Mouse (Mus musculus) cerebellum, adult 2 months (tissue): Measurements from ENCODE around the gene Adrb1. TPM values are rescaled to one million over a fixed set of nuclear protein-coding genes. Genes with fewer than 3 reads are reported as not detected.

Source experiments
- DNase-seq, 2 experiments: peaks; one replicate each; pipeline ENCODE4 v3.0.0; 2021
- H3K27ac ChIP-seq: fragments of 200-500 bp; 2 replicates; pipeline ENCODE4 v1.5.1; 2012; ENCODE audit warnings: low read length, control low read depth, inconsistent platforms; ENCODE audit not compliant: insufficient read depth
- H3K27me3 ChIP-seq: fragments of 200-500 bp; 2 replicates; pipeline ENCODE4 v1.6.1; 2012; ENCODE audit warnings: inconsistent platforms, mild to moderate bottlenecking, low read length, moderate library complexity; ENCODE audit not compliant: control insufficient read depth, insufficient read depth
- H3K4me1 ChIP-seq: fragments of 200-500 bp; 2 replicates; pipeline ENCODE4 v1.6.1; 2011; ENCODE audit warnings: low read length; ENCODE audit not compliant: control insufficient read depth, insufficient read depth
- H3K4me3 ChIP-seq: fragments of 200-500 bp; replicated peaks from 2 replicates; pipeline ENCODE3; 2011; ENCODE audit warnings: mild to moderate bottlenecking, low read depth, low read length, control low read depth; ENCODE audit not compliant: insufficient read depth
- CTCF ChIP-seq: fragments of 200-500 bp; IDR thresholded peaks from 2 replicates; pipeline ENCODE4 v1.5.1; 2011; ENCODE audit warnings: low read depth, mild to moderate bottlenecking, control low read depth, low read length, moderate library complexity, borderline replicate concordance; ENCODE audit not compliant: insufficient read depth
- POLR2A ChIP-seq: fragments of 200-500 bp; IDR thresholded peaks from 2 replicates; pipeline ENCODE4 v1.6.1; 2011; ENCODE audit warnings: low read length, control low read depth, borderline replicate concordance; ENCODE audit not compliant: insufficient read depth
- WGBS: fragments of 180-500 bp; shearing (Covaris S2); methylation state at CpG from one replicate; pipeline ENCODE4 v1.1.7; 2018; 5-methylcytosine and 5-hydroxymethylcytosine counted together
- polyA plus RNA-seq: library from polyadenylated mRNA; depleted of rRNA; stranded (reverse); fragments of >200 nt; gene quantifications from 2 replicates; pipeline ENCODE4 v1.2.3, GENCODE M21; 2012

The Adrb1 gene
- polyA plus RNA-seq, 1 experiment: 4.1 TPM

DNA sequence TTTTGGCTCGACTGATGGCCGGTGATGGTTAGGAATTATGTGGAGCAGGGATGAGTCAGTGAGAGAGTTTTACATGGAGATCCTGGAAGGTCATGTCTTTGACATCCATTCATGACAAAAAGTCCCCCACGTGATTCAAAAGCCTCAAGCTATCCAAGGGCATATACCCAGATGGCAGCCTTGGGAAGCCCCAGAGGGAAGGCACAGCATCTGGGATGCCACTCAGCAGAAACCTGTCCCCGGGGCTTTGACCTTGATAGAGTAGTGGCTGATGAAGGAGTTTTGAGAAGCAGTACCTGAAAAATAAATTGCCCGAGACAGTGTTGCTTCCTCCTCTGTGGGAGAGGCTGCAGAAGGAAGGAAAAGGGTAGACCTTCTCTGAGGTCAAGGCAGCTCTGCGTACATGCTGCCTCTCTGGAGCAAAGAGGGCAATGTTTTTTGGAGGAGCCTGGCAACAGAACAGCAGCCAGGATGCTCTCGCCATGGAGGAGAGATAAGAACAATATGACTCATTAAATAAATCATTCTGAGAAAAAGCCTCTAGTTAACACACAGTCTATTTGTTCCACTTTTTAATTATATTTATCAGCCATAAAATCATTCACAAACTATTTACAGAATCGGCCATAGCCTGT is 38.4 kb downstream of the Adrb1 start:
- H3K4me1 ChIP-seq: peaks cover 7% of the 10 kb centered on the region
- DNase-seq: peak in 1 of 2 experiments; percentile 11
- H3K4me3 ChIP-seq: no peak overlapping the region
- H3K27me3 ChIP-seq: no peaks in the 10 kb centered on the region
- no peak for TF ChIP-seq CTCF
- TF ChIP-seq POLR2A: no peak
- no peak overlapping the region for H3K27ac ChIP-seq
- 92% methylated on average over 8 of the region's 8 CpGs for WGBS

DNA sequence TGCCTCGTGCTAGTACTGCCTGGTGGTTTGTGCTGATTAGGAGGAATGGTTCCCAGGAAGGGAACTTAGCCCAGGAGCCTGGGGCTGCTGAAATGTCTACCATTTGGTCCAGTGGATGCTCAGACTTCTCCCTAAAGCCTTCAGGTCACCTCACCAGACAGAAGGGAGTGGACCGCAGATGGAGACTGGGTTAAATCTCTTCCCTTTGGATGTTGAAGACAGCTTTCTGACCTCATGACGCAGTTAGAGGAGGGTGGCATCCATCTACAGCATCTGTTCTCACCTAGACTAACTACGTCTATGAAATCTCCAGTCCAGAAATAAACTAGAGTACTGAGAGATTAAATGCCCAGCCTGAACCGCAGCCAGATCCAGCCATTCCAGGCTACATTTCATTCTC is 39.1 kb downstream of the Adrb1 start:
- no peak for TF ChIP-seq CTCF
- 89% methylated on average over 5 of the region's 5 CpGs for WGBS
- DNase-seq: no peak
- Histone ChIP-seq H3K4me1 (peaks cover 7% of the 10 kb centered on the region), H3K4me3 (no peak overlapping the region), H3K27ac (no peak overlapping the region), H3K27me3 (no peaks in the 10 kb centered on the region)

DNA sequence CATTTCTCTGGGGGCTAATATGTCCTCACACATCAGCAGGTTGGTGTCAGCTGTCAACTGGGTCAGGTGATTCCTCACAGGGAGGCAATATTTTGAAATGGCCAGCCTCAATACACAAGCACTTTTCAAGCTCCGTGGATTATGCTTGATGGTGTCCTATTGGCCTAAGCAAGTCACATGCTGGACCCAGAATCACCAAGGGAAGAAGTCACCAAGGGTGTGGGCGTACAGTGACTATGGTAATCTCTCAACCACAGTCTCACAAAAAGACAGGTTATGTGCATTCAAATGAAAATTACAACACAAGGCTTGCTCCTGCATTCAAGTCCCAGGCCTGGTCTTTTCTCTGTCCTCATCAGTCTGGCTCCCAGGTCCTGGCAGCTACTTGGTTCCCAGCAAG is 39.7 kb downstream of the Adrb1 start:
- peaks cover 7% of the 10 kb centered on the region for H3K4me1 ChIP-seq
- WGBS: 93% methylated on average over 2 of the region's 2 CpGs
- TF ChIP-seq POLR2A: no peak
- no peak for TF ChIP-seq CTCF
- no peak overlapping the region for H3K27ac ChIP-seq
- no peak for DNase-seq
- H3K4me3 ChIP-seq: no peak overlapping the region
- no peaks in the 10 kb centered on the region for H3K27me3 ChIP-seq

DNA sequence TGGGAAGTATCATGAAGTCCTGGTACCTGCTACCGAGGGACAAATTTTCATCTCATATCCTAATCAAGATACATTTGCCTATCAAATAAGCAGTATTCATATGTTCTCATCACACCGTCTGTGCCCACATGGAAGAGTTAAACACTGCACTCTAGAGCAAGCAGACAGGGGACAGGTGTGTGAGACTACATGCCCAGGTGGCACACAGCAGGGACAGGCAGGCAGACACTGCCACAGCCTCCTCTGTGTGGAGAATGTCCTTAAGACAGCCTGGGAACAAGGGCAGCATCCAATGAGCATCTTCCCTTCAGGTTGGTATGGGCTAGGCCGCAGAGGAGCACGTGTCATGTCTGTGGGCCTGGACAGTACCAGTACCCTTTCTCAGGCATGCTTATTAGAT is 40.7 kb downstream of the Adrb1 start:
- H3K27me3 ChIP-seq: no peaks in the 10 kb centered on the region
- 21% methylated on average over 4 of the region's 4 CpGs for WGBS
- no peak overlapping the region for H3K27ac ChIP-seq
- TF ChIP-seq POLR2A (no peak), CTCF (peak; percentile 16; the same call in 1 of the 2 replicates)
- H3K4me1 ChIP-seq: peaks cover 7% of the 10 kb centered on the region
- H3K4me3 ChIP-seq: no peak overlapping the region
- peak; percentile 23 to 56 for DNase-seq

DNA sequence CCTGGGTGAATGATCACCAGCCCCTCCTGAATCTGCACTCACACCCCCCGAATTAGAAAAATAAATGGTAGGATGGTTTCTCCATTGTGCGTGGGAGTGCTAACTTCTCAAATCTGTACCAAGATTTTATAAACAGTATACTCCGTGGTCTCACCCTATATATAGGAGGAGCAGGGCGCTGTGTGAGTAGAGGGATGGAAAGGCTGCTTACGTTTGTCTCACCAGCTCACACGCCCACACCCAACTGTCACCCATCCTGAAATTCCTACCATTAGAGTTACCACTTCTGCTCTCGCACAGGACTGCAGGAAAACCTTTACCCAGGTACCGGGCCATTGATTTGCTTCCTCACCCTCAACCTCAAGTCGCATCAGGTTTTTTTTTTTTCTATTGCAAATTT is 47.0 kb downstream of the Adrb1 start:
- Histone ChIP-seq H3K4me1 (no peaks in the 10 kb centered on the region), H3K27me3 (no peaks in the 10 kb centered on the region), H3K4me3 (no peak overlapping the region), H3K27ac (no peak overlapping the region)
- WGBS: 95% methylated on average over 9 of the region's 9 CpGs
- TF ChIP-seq CTCF (no peak), POLR2A (no peak)
- no peak for DNase-seq

DNA sequence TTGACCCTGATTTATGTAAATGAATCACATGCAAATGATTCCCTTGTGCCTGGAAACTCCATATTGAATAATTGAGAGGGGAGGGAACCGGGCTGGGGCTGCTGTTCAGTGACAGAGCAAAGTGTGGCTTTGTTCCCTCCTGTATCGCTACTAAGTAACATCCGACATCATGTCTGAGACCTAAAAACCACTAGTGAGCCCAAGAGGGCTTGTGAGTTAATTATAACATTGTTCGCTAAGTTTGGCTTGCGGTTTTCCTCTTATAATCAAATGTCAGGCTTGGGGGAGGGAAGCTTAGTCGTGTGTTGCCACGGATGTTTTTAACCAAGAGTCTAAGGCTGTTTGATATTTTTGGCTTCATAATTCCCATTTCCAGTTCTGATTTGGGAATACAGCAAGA is 50.2 kb downstream of the Adrb1 start:
- H3K27ac ChIP-seq: no peak overlapping the region
- no peak for DNase-seq
- H3K4me3 ChIP-seq: no peak overlapping the region
- TF ChIP-seq CTCF: no peak
- no peak for TF ChIP-seq POLR2A
- H3K27me3 ChIP-seq: no peaks in the 10 kb centered on the region
- 84% methylated on average over 7 of the region's 7 CpGs for WGBS
- H3K4me1 ChIP-seq: no peaks in the 10 kb centered on the region

DNA sequence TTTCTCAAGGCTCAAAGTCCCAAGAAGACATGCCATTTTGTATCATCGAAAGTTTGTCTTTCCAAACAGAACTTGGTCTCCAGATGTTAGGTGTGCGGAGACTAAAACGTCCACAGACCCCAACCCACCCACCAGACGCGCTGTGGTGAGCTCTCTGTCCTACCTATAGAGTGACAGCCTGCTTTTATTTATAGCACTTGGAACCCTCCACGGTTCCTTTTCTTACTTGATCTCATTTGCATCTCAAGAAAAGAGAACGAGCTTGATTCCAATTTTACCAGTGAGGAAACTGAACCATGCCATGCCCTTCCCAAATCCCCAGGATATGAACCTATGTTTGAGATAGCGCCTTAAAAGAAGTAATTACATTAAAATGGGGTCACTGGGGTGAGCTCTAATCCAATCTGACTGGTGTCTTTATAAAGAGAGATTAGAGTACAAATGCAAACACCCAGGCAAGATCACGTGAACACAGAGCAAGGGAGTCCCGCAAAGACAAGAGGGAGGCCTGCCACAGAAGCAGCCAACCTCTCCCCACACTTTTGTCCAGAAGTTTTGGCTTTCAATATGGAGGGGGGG is 51.5 kb downstream of the Adrb1 start:
- no peak for TF ChIP-seq CTCF
- TF ChIP-seq POLR2A: no peak
- no peak for DNase-seq
- Histone ChIP-seq H3K4me3 (no peak overlapping the region), H3K27ac (no peak overlapping the region), H3K27me3 (no peaks in the 10 kb centered on the region), H3K4me1 (no peaks in the 10 kb centered on the region)
- 63% methylated on average over 10 of the region's 10 CpGs for WGBS

DNA sequence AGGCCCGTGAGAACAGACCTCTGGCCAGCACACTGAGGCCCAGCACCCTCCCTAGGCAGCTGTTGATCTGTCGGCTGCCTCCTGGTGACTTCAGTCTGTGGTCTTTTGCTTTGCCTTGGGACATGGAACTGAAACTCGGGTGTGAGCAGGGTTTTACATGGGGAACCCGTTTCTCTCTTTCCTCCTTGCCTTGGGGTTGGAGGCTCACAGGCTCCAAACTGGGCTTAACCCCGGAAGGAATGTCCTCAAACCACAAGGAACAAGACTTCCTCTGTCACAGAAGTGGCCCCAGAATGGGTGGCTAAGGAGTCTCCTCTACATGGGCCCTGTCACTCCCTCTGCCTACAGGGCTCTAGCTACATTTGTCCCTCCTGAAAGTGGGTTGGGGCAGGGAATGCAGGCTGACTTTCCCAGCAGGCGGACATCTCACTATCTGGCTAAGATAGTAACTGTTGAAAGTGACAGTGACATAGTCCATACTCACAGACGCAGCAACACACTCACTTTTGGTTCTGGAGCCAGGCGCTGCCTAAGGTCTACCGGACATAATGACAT is 52.5 kb downstream of the Adrb1 start:
- Histone ChIP-seq H3K4me1 (no peaks in the 10 kb centered on the region), H3K27ac (no peak overlapping the region), H3K4me3 (no peak overlapping the region), H3K27me3 (no peaks in the 10 kb centered on the region)
- TF ChIP-seq CTCF (no peak), POLR2A (no peak)
- no peak for DNase-seq
- 79% methylated on average over 9 of the region's 9 CpGs for WGBS
